Mouse (Mus musculus): ENCODE measurements around the gene Cetn3. TPM values are rescaled to one million over a fixed set of nuclear protein-coding genes. Genes with fewer than 3 reads are reported as not detected.
A peak's percentile ranks its signal among the peaks of the same experiment; 100 is the strongest.

Gene Cetn3
- 178 and 189 TPM in 2 replicates for polyA plus RNA-seq (2015; fragmentation: Nextera tagmentation; extraction: Ambion mirVana)

- peak within 1 kb of the TSS; percentile 93 for H3K9ac ChIP-seq (ENCODE audit: low read length)
- no peaks in the 10 kb centered on the region; the same call in 1 of the 2 replicates for H3K36me3 ChIP-seq (ENCODE audit: control insufficient read depth, insufficient read depth, low read length)
- under 1% methylated on average over 29 of the region's 29 CpGs for WGBS
- H3K27me3 ChIP-seq (ENCODE audit: control insufficient read depth, insufficient read depth, low read length) = no peaks in the 10 kb centered on the region
- peak within 1 kb of the TSS; percentile 85 for H3K4me3 ChIP-seq (replicated peaks; ENCODE audit: low read length)
- H3K4me2 ChIP-seq (ENCODE audit: low read depth, low read length) = peak within 1 kb of the TSS; percentile 69
- H3K27ac ChIP-seq (ENCODE audit: low read length) = peak within 1 kb of the TSS; percentile 100
- ATAC-seq (ENCODE audit: insufficient read depth, low FRiP score) = peak; percentile 93
- no peaks in the 10 kb centered on the region for H3K4me1 ChIP-seq (ENCODE audit: control insufficient read depth, insufficient read depth, low read length)
- no peaks in the 10 kb centered on the region for H3K9me3 ChIP-seq (replicated peaks; ENCODE audit: control insufficient read depth, low read length)
Observed at GRCm38 (mm10) chr13:81782971-81783404, at the start of gene Cetn3. Cetn3 (plus strand) TSS chr13:81783077.

DNA sequence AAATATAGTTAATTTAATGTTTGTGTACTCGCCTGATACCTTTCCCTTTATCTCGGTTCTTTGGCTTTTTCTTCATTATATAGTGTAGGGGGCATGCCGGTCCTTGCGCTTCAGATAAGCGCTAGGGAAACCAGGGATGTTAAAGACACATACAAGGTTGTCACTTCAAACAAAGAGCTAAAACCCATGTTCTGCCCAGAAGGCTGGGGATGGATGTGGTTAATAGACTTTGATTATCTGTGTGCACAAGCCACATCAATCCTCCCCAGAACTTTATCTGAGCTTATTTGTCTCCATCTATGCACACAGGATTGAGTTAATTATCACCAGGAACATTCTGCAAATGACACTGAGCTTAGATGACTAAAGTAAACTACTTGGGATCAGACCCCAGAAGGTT is 46.3 kb upstream of the Cetn3 start:
- Histone ChIP-seq H3K9me3 (replicated peaks; ENCODE audit: control insufficient read depth, low read length) (no peaks in the 10 kb centered on the region), H3K9ac (ENCODE audit: low read length) (no peak overlapping the region), H3K4me3 (replicated peaks; ENCODE audit: low read length) (no peak overlapping the region), H3K4me2 (ENCODE audit: low read depth, low read length) (no peak overlapping the region), H3K4me1 (ENCODE audit: control insufficient read depth, insufficient read depth, low read length) (no peaks in the 10 kb centered on the region), H3K27me3 (ENCODE audit: control insufficient read depth, insufficient read depth, low read length) (no peaks in the 10 kb centered on the region), H3K36me3 (ENCODE audit: control insufficient read depth, insufficient read depth, low read length) (no peaks in the 10 kb centered on the region), H3K27ac (ENCODE audit: low read length) (no peak overlapping the region)
- WGBS = 69% methylated on average over 5 of the region's 5 CpGs
- ATAC-seq (ENCODE audit: insufficient read depth, low FRiP score) = no peak

- Histone ChIP-seq H3K9me3 (replicated peaks; ENCODE audit: control insufficient read depth, low read length) (no peaks in the 10 kb centered on the region), H3K4me3 (replicated peaks; ENCODE audit: low read length) (no peak overlapping the region), H3K9ac (ENCODE audit: low read length) (no peak overlapping the region), H3K27me3 (ENCODE audit: control insufficient read depth, insufficient read depth, low read length) (no peaks in the 10 kb centered on the region), H3K4me2 (ENCODE audit: low read depth, low read length) (no peak overlapping the region), H3K36me3 (ENCODE audit: control insufficient read depth, insufficient read depth, low read length) (no peaks in the 10 kb centered on the region), H3K4me1 (ENCODE audit: control insufficient read depth, insufficient read depth, low read length) (no peaks in the 10 kb centered on the region), H3K27ac (ENCODE audit: low read length) (no peak overlapping the region)
- no peak for ATAC-seq (ENCODE audit: insufficient read depth, low FRiP score)
- WGBS = 42% methylated on average over 3 of the region's 3 CpGs
Observed at GRCm38 (mm10) chr13:81740898-81741297, 42.0 kb upstream of the Cetn3 start.

GRCm38 (mm10) chr13:81743391-81744091 is 39.3 kb upstream of the Cetn3 start:
- no peak overlapping the region for H3K9ac ChIP-seq (ENCODE audit: low read length)
- H3K9me3 ChIP-seq (replicated peaks; ENCODE audit: control insufficient read depth, low read length) = no peaks in the 10 kb centered on the region
- H3K36me3 ChIP-seq (ENCODE audit: control insufficient read depth, insufficient read depth, low read length) = no peaks in the 10 kb centered on the region
- ATAC-seq (ENCODE audit: insufficient read depth, low FRiP score) = no peak
- no peaks in the 10 kb centered on the region for H3K4me1 ChIP-seq (ENCODE audit: control insufficient read depth, insufficient read depth, low read length)
- no peak overlapping the region for H3K4me3 ChIP-seq (replicated peaks; ENCODE audit: low read length)
- no peak overlapping the region; the same call in 1 of the 2 replicates for H3K27ac ChIP-seq (ENCODE audit: low read length)
- no peak overlapping the region for H3K4me2 ChIP-seq (ENCODE audit: low read depth, low read length)
- H3K27me3 ChIP-seq (ENCODE audit: control insufficient read depth, insufficient read depth, low read length) = no peaks in the 10 kb centered on the region
- 45% methylated on average over 10 of the region's 10 CpGs for WGBS

DNA sequence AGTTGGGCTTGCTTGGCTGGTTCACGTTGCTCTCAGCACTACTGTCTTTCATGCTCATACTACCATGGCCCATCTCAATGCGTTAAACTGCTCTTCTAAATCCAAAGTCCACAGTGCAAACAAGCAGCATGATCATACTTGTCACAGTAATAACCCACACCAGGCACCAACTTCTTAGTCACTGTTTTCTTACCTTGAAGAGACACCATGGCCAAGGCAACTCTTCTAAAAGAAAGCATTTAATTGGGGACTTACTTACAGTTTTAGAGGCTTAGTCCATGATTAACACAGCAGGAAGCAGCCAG is 38.8 kb upstream of the Cetn3 start:
- WGBS = 41% methylated on average over 2 of the region's 2 CpGs
- no peaks in the 10 kb centered on the region for H3K4me1 ChIP-seq (ENCODE audit: control insufficient read depth, insufficient read depth, low read length)

DNA sequence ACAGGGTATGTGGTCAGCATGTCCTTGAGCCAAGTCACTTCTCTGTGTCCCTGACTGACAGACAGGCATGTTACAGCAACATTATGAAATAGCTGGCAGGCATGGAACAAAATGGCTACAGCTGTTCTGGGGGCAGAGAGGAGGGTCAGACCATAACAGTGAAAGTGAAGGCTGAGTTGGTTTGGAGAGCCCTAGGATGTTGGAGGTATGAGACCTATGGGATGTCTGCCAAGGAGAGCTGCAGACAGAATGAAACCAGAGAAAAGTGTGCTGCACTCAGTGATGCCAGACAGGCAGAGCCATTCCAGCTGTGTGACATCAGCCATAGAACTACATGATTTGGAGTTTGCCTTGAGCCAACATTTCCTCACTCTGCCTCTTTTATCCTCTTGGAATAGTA is 28.0 kb upstream of the Cetn3 start:
- Histone ChIP-seq H3K9ac (ENCODE audit: low read length) (no peak overlapping the region), H3K4me3 (replicated peaks; ENCODE audit: low read length) (no peak overlapping the region), H3K36me3 (ENCODE audit: control insufficient read depth, insufficient read depth, low read length) (no peaks in the 10 kb centered on the region), H3K4me2 (ENCODE audit: low read depth, low read length) (no peak overlapping the region), H3K4me1 (ENCODE audit: control insufficient read depth, insufficient read depth, low read length) (no peaks in the 10 kb centered on the region), H3K9me3 (replicated peaks; ENCODE audit: control insufficient read depth, low read length) (no peaks in the 10 kb centered on the region), H3K27ac (ENCODE audit: low read length) (no peak overlapping the region), H3K27me3 (ENCODE audit: control insufficient read depth, insufficient read depth, low read length) (no peaks in the 10 kb centered on the region)
- ATAC-seq (ENCODE audit: insufficient read depth, low FRiP score) = no peak

More for the DNA sequence above, 38.8 kb upstream of the Cetn3 start:
- Histone ChIP-seq H3K4me3 (replicated peaks; ENCODE audit: low read length) (no peak overlapping the region), H3K27me3 (ENCODE audit: control insufficient read depth, insufficient read depth, low read length) (no peaks in the 10 kb centered on the region), H3K4me2 (ENCODE audit: low read depth, low read length) (no peak overlapping the region), H3K27ac (ENCODE audit: low read length) (no peak overlapping the region; the same call in 1 of the 2 replicates), H3K9me3 (replicated peaks; ENCODE audit: control insufficient read depth, low read length) (no peaks in the 10 kb centered on the region), H3K36me3 (ENCODE audit: control insufficient read depth, insufficient read depth, low read length) (no peaks in the 10 kb centered on the region), H3K9ac (ENCODE audit: low read length) (no peak overlapping the region)
- ATAC-seq (ENCODE audit: insufficient read depth, low FRiP score) = peak; percentile 29; the same call in 1 of the 2 replicates

- no peaks in the 10 kb centered on the region for H3K36me3 ChIP-seq (ENCODE audit: control insufficient read depth, insufficient read depth, low read length)
- WGBS = 89% methylated on average over 1 of the region's 1 CpGs
- H3K4me2 ChIP-seq (ENCODE audit: low read depth, low read length) = no peak overlapping the region
- H3K27me3 ChIP-seq (ENCODE audit: control insufficient read depth, insufficient read depth, low read length) = no peaks in the 10 kb centered on the region
- no peaks in the 10 kb centered on the region for H3K9me3 ChIP-seq (replicated peaks; ENCODE audit: control insufficient read depth, low read length)
- no peak for ATAC-seq (ENCODE audit: insufficient read depth, low FRiP score)
- no peak overlapping the region for H3K4me3 ChIP-seq (replicated peaks; ENCODE audit: low read length)
- no peak overlapping the region for H3K9ac ChIP-seq (ENCODE audit: low read length)
- no peak overlapping the region for H3K27ac ChIP-seq (ENCODE audit: low read length)
- H3K4me1 ChIP-seq (ENCODE audit: control insufficient read depth, insufficient read depth, low read length) = no peaks in the 10 kb centered on the region
Observed at GRCm38 (mm10) chr13:81755324-81755723, 27.6 kb upstream of the Cetn3 start.

GRCm38 (mm10) chr13:81757058-81757660 is 25.7 kb upstream of the Cetn3 start:
- no peak overlapping the region for H3K4me2 ChIP-seq (ENCODE audit: low read depth, low read length)
- no peak overlapping the region for H3K4me3 ChIP-seq (replicated peaks; ENCODE audit: low read length)
- 81% methylated on average over 5 of the region's 5 CpGs for WGBS
- H3K9ac ChIP-seq (ENCODE audit: low read length) = no peak overlapping the region
- ATAC-seq (ENCODE audit: insufficient read depth, low FRiP score) = no peak
- no peak overlapping the region for H3K27ac ChIP-seq (ENCODE audit: low read length)
- no peaks in the 10 kb centered on the region for H3K27me3 ChIP-seq (ENCODE audit: control insufficient read depth, insufficient read depth, low read length)
- H3K36me3 ChIP-seq (ENCODE audit: control insufficient read depth, insufficient read depth, low read length) = no peaks in the 10 kb centered on the region
- 0 out of 2 replicates have a peak, but pooled peaks cover 4% of the 10 kb centered on the region for H3K4me1 ChIP-seq (ENCODE audit: control insufficient read depth, insufficient read depth, low read length)
- no peaks in the 10 kb centered on the region for H3K9me3 ChIP-seq (replicated peaks; ENCODE audit: control insufficient read depth, low read length)

- H3K9ac ChIP-seq (ENCODE audit: low read length) = no peak overlapping the region
- no peak for ATAC-seq (ENCODE audit: insufficient read depth, low FRiP score)
- no peak overlapping the region for H3K4me2 ChIP-seq (ENCODE audit: low read depth, low read length)
- 0 out of 2 replicates have a peak, but pooled peaks cover 4% of the 10 kb centered on the region for H3K4me1 ChIP-seq (ENCODE audit: control insufficient read depth, insufficient read depth, low read length)
- WGBS = 23% methylated on average over 3 of the region's 3 CpGs
- H3K4me3 ChIP-seq (replicated peaks; ENCODE audit: low read length) = no peak overlapping the region
- H3K27ac ChIP-seq (ENCODE audit: low read length) = no peak overlapping the region
- H3K36me3 ChIP-seq (ENCODE audit: control insufficient read depth, insufficient read depth, low read length) = no peaks in the 10 kb centered on the region
- H3K9me3 ChIP-seq (replicated peaks; ENCODE audit: control insufficient read depth, low read length) = no peaks in the 10 kb centered on the region
- no peaks in the 10 kb centered on the region for H3K27me3 ChIP-seq (ENCODE audit: control insufficient read depth, insufficient read depth, low read length)
Observed at GRCm38 (mm10) chr13:81760379-81760778, 22.5 kb upstream of the Cetn3 start.
